Mouse (Mus musculus): Measurements from ENCODE around the gene Caly.

GRCm38 (mm10) chr7:140070042-140070711, 12.2 kb downstream of the Caly start:
- TF ChIP-seq POLR2A (IDR thresholded peaks at IDR 0.05; ENCODE audit: control insufficient read depth, extremely low read depth, insufficient read depth, low read length, poor library complexity), result no peak
- TF ChIP-seq CTCF (IDR thresholded peaks at IDR 0.05; ENCODE audit: borderline replicate concordance, control insufficient read depth, extremely low read depth, insufficient read depth, low read length, poor library complexity), result no peak

All from thymus, adult 2 months (tissue).